Mouse (Mus musculus): ENCODE data around the gene Samd9l. TPM values are rescaled to one million over a fixed set of nuclear protein-coding genes. Genes with fewer than 3 reads are reported as not detected.
A peak's percentile ranks its signal among the peaks of the same experiment; 100 is the strongest.
"Not testable (repeated sequence)": the region's sequence is repeated elsewhere in the genome, so short reads cannot be mapped to it uniquely, and the experiment has no call there.

The Samd9l gene
- polyA plus RNA-seq (2015; fragmentation: Nextera tagmentation; extraction: Ambion mirVana) = 8.8 and 11.1 TPM in 2 replicates

- H3K4me3 ChIP-seq (ENCODE audit: low read length) = peak within 1 kb of the TSS; percentile 34
- not testable (repeated sequence) for H3K27me3 ChIP-seq (replicated peaks; ENCODE audit: control insufficient read depth, insufficient read depth, low read length); H3K4me1 ChIP-seq (ENCODE audit: control insufficient read depth, insufficient read depth, low read length); H3K36me3 ChIP-seq (ENCODE audit: control insufficient read depth, insufficient read depth, low read length); H3K9me3 ChIP-seq (ENCODE audit: control insufficient read depth, low read length); H3K27ac ChIP-seq (ENCODE audit: low read length)
- peak within 1 kb of the TSS; percentile 49 for H3K9ac ChIP-seq (ENCODE audit: low read depth, low read length)
- 35% methylated on average over 4 of the region's 4 CpGs for WGBS
- peak within 1 kb of the TSS; percentile 44 for H3K4me2 ChIP-seq (ENCODE audit: low read depth, low read length)
- ATAC-seq = peak; percentile 73
Measured at GRCm38 (mm10) chr6:3399340-3400068, at the start of gene Samd9l. TSS of gene Samd9l (minus strand) at chr6:3399572.

GRCm38 (mm10) chr6:3447404-3447803 lies 48.0 kb upstream of the Samd9l start:
- ATAC-seq = peak; percentile 69
- Histone ChIP-seq H3K4me3 (ENCODE audit: low read length) (no peak overlapping the region), H3K27me3 (replicated peaks; ENCODE audit: control insufficient read depth, insufficient read depth, low read length) (no peaks in the 10 kb centered on the region), H3K9ac (ENCODE audit: low read depth, low read length) (no peak overlapping the region), H3K9me3 (ENCODE audit: control insufficient read depth, low read length) (no peaks in the 10 kb centered on the region), H3K4me2 (ENCODE audit: low read depth, low read length) (no peak overlapping the region), H3K4me1 (ENCODE audit: control insufficient read depth, insufficient read depth, low read length) (no peaks in the 10 kb centered on the region), H3K27ac (ENCODE audit: low read length) (no peak overlapping the region), H3K36me3 (ENCODE audit: control insufficient read depth, insufficient read depth, low read length) (no peaks in the 10 kb centered on the region)
- WGBS = 5% methylated on average over 5 of the region's 5 CpGs

- no peak for ATAC-seq
- WGBS = 18% methylated on average over 1 of the region's 1 CpGs
- Histone ChIP-seq H3K36me3 (ENCODE audit: control insufficient read depth, insufficient read depth, low read length) (no peaks in the 10 kb centered on the region), H3K4me1 (ENCODE audit: control insufficient read depth, insufficient read depth, low read length) (no peaks in the 10 kb centered on the region), H3K4me3 (ENCODE audit: low read length) (no peak overlapping the region), H3K9me3 (ENCODE audit: control insufficient read depth, low read length) (no peaks in the 10 kb centered on the region), H3K27me3 (replicated peaks; ENCODE audit: control insufficient read depth, insufficient read depth, low read length) (no peaks in the 10 kb centered on the region), H3K27ac (ENCODE audit: low read length) (no peak overlapping the region), H3K9ac (ENCODE audit: low read depth, low read length) (no peak overlapping the region), H3K4me2 (ENCODE audit: low read depth, low read length) (no peak overlapping the region)
Measured at GRCm38 (mm10) chr6:3443905-3444304, 44.5 kb upstream of the Samd9l start.

GRCm38 (mm10) chr6:3436087-3436486 lies 36.7 kb upstream of the Samd9l start:
- peak; percentile 92 for ATAC-seq
- H3K9me3 ChIP-seq (ENCODE audit: control insufficient read depth, low read length) = no peaks in the 10 kb centered on the region
- no peaks in the 10 kb centered on the region for H3K4me1 ChIP-seq (ENCODE audit: control insufficient read depth, insufficient read depth, low read length)
- no peak overlapping the region for H3K27ac ChIP-seq (ENCODE audit: low read length)
- H3K27me3 ChIP-seq (replicated peaks; ENCODE audit: control insufficient read depth, insufficient read depth, low read length) = no peaks in the 10 kb centered on the region
- H3K36me3 ChIP-seq (ENCODE audit: control insufficient read depth, insufficient read depth, low read length) = no peaks in the 10 kb centered on the region
- H3K4me2 ChIP-seq (ENCODE audit: low read depth, low read length) = no peak overlapping the region
- H3K4me3 ChIP-seq (ENCODE audit: low read length) = no peak overlapping the region
- no peak overlapping the region for H3K9ac ChIP-seq (ENCODE audit: low read depth, low read length)

GRCm38 (mm10) chr6:3430976-3431375 lies 31.6 kb upstream of the Samd9l start:
- ATAC-seq; H3K36me3 ChIP-seq (ENCODE audit: control insufficient read depth, insufficient read depth, low read length): not testable (repeated sequence)

GRCm38 (mm10) chr6:3427047-3427446 lies 27.7 kb upstream of the Samd9l start:
- H3K36me3 ChIP-seq (ENCODE audit: control insufficient read depth, insufficient read depth, low read length) = no peaks in the 10 kb centered on the region
- no peak overlapping the region for H3K27ac ChIP-seq (ENCODE audit: low read length)
- H3K9me3 ChIP-seq (ENCODE audit: control insufficient read depth, low read length) = no peaks in the 10 kb centered on the region
- no peaks in the 10 kb centered on the region for H3K27me3 ChIP-seq (replicated peaks; ENCODE audit: control insufficient read depth, insufficient read depth, low read length)
- no peak overlapping the region for H3K4me3 ChIP-seq (ENCODE audit: low read length)
- H3K4me2 ChIP-seq (ENCODE audit: low read depth, low read length) = no peak overlapping the region
- WGBS = 76% methylated on average over 1 of the region's 1 CpGs
- H3K9ac ChIP-seq (ENCODE audit: low read depth, low read length) = no peak overlapping the region
- H3K4me1 ChIP-seq (ENCODE audit: control insufficient read depth, insufficient read depth, low read length) = no peaks in the 10 kb centered on the region
- ATAC-seq = no peak

More at GRCm38 (mm10) chr6:3430976-3431375, 31.6 kb upstream of the Samd9l start:
- not testable (repeated sequence) for H3K4me1 ChIP-seq (ENCODE audit: control insufficient read depth, insufficient read depth, low read length); H3K27me3 ChIP-seq (replicated peaks; ENCODE audit: control insufficient read depth, insufficient read depth, low read length); H3K9ac ChIP-seq (ENCODE audit: low read depth, low read length); H3K4me2 ChIP-seq (ENCODE audit: low read depth, low read length); H3K4me3 ChIP-seq (ENCODE audit: low read length); H3K9me3 ChIP-seq (ENCODE audit: control insufficient read depth, low read length); H3K27ac ChIP-seq (ENCODE audit: low read length)
- WGBS = 87% methylated on average over 2 of the region's 2 CpGs

- not testable (repeated sequence) for H3K27me3 ChIP-seq (replicated peaks; ENCODE audit: control insufficient read depth, insufficient read depth, low read length); H3K27ac ChIP-seq (ENCODE audit: low read length); H3K9ac ChIP-seq (ENCODE audit: low read depth, low read length); H3K4me1 ChIP-seq (ENCODE audit: control insufficient read depth, insufficient read depth, low read length); H3K9me3 ChIP-seq (ENCODE audit: control insufficient read depth, low read length); H3K36me3 ChIP-seq (ENCODE audit: control insufficient read depth, insufficient read depth, low read length); H3K4me3 ChIP-seq (ENCODE audit: low read length); H3K4me2 ChIP-seq (ENCODE audit: low read depth, low read length)
- peak; percentile 85 for ATAC-seq
Measured at GRCm38 (mm10) chr6:3425333-3425732, 26.0 kb upstream of the Samd9l start.

- H3K27me3 ChIP-seq (replicated peaks; ENCODE audit: control insufficient read depth, insufficient read depth, low read length); H3K4me3 ChIP-seq (ENCODE audit: low read length); H3K4me1 ChIP-seq (ENCODE audit: control insufficient read depth, insufficient read depth, low read length); H3K36me3 ChIP-seq (ENCODE audit: control insufficient read depth, insufficient read depth, low read length); H3K4me2 ChIP-seq (ENCODE audit: low read depth, low read length); H3K27ac ChIP-seq (ENCODE audit: low read length); H3K9ac ChIP-seq (ENCODE audit: low read depth, low read length); H3K9me3 ChIP-seq (ENCODE audit: control insufficient read depth, low read length): not testable (repeated sequence)
- 9% methylated on average over 1 of the region's 4 CpGs for WGBS
- peak; percentile 98 for ATAC-seq
Measured at GRCm38 (mm10) chr6:3424613-3425277, 25.4 kb upstream of the Samd9l start.

GRCm38 (mm10) chr6:3397182-3397906 lies 2.0 kb downstream of the Samd9l start:
- peak; percentile 24; the same call in 1 of the 2 replicates for ATAC-seq

More at GRCm38 (mm10) chr6:3397182-3397906, 2.0 kb downstream of the Samd9l start:
- H3K27ac ChIP-seq (ENCODE audit: low read length) = peak overlapping the region; percentile 28; the same call in 1 of the 2 replicates
- not testable (repeated sequence) for H3K4me3 ChIP-seq (ENCODE audit: low read length); H3K36me3 ChIP-seq (ENCODE audit: control insufficient read depth, insufficient read depth, low read length); H3K27me3 ChIP-seq (replicated peaks; ENCODE audit: control insufficient read depth, insufficient read depth, low read length); H3K9me3 ChIP-seq (ENCODE audit: control insufficient read depth, low read length); H3K4me1 ChIP-seq (ENCODE audit: control insufficient read depth, insufficient read depth, low read length)
- 68% methylated on average over 5 of the region's 7 CpGs for WGBS
- H3K4me2 ChIP-seq (ENCODE audit: low read depth, low read length) = peak overlapping the region; percentile 44; the same call in 1 of the 2 replicates
- H3K9ac ChIP-seq (ENCODE audit: low read depth, low read length) = 0 out of 2 replicates have a peak overlapping the region, but pooled peaks have one; percentile 10
